Mouse (Mus musculus) heart, adult 2 months (tissue): Measurements from ENCODE around the gene Gm13030. TPM values are rescaled to one million over a fixed set of nuclear protein-coding genes. Genes with fewer than 3 reads are reported as not detected.
"Not testable (repeated sequence)": the region's sequence is repeated elsewhere in the genome, so short reads cannot be mapped to it uniquely, and the experiment has no call there.

Source experiments
- DNase-seq, 2 experiments: peaks; one replicate each; pipeline ENCODE4 v3.0.0; 2021
- H3K27ac ChIP-seq: fragments of 200-600 bp; 2 replicates; pipeline ENCODE4 v1.8.1; 2022
- H3K27me3 ChIP-seq: fragments of 200-500 bp; 2 replicates; pipeline ENCODE4 v1.6.1; 2012; ENCODE audit warnings: mild to moderate bottlenecking, low read length, inconsistent platforms, mixed read lengths; ENCODE audit not compliant: control insufficient read depth, insufficient read depth
- H3K36me3 ChIP-seq: fragments of 200-500 bp; 2 replicates; pipeline ENCODE4 v1.6.1; 2012; ENCODE audit warnings: low read length, inconsistent platforms; ENCODE audit not compliant: control insufficient read depth, insufficient read depth
- H3K4me1 ChIP-seq: fragments of 200-500 bp; 2 replicates; pipeline ENCODE4 v1.6.1; 2011; ENCODE audit warnings: low read length; ENCODE audit not compliant: control insufficient read depth, insufficient read depth
- H3K4me3 ChIP-seq: fragments of 200-600 bp; 2 replicates; pipeline ENCODE4 v1.8.1; 2022
- H3K79me2 ChIP-seq: fragments of 200-500 bp; replicated peaks from 2 replicates; pipeline ENCODE4 v1.6.1; 2012; ENCODE audit warnings: mild to moderate bottlenecking, inconsistent platforms, low read length, moderate library complexity, mixed read lengths; ENCODE audit not compliant: control insufficient read depth, insufficient read depth
- H3K9ac ChIP-seq: fragments of 200-500 bp; 2 replicates; pipeline ENCODE4 v1.6.1; 2012; ENCODE audit warnings: low read depth, mild to moderate bottlenecking, control low read depth, inconsistent platforms, low read length, mixed read lengths
- CTCF ChIP-seq: fragments of 200-600 bp; IDR thresholded peaks from 2 replicates; pipeline ENCODE4 v1.8.1; 2022; ENCODE audit warnings: antibody characterized with exemption, mild to moderate bottlenecking, moderate library complexity
- EP300 ChIP-seq: fragments of 200-500 bp; IDR thresholded peaks from 2 replicates; pipeline ENCODE4 v1.6.1; 2011; ENCODE audit warnings: low read depth, low read length, control low read depth; ENCODE audit not compliant: insufficient read depth
- POLR2A ChIP-seq: fragments of 200-500 bp; IDR thresholded peaks from 2 replicates; pipeline ENCODE4 v1.6.1; 2011; ENCODE audit warnings: mild to moderate bottlenecking, low read depth, low read length, control low read depth; ENCODE audit not compliant: insufficient read depth
- WGBS: fragments of 180-500 bp; shearing (Covaris S2); methylation state at CpG from one replicate; pipeline ENCODE4 v1.1.7; 2018; 5-methylcytosine and 5-hydroxymethylcytosine counted together
- intact Hi-C: fragments of 180-260 bp; cut with DNase I; formaldehyde crosslinking; loops from one replicate; pipeline ENCODE4 v1.15.1; 2025
- polyA plus RNA-seq: library from polyadenylated mRNA; depleted of rRNA; stranded (reverse); fragments of >200 nt; gene quantifications from 2 replicates; pipeline ENCODE4 v1.2.3, GENCODE M21; 2012
- total RNA-seq, 2 experiments: library from RNA; stranded (reverse); gene quantifications; 2 replicates each; pipeline ENCODE4 v1.2.3; 2021

Gm13030 gene
- total and polyA plus RNA-seq, 3 experiments, result not detected

GRCm38 (mm10) chr4:138905624-138906337 lies 32.0 kb upstream of the Gm13030 start:
- Histone ChIP-seq H3K4me3 (no peak overlapping the region), H3K4me1 (no peaks in the 10 kb centered on the region), H3K27me3 (no peaks in the 10 kb centered on the region), H3K9ac (no peak overlapping the region), H3K27ac (no peak overlapping the region), H3K79me2 (peaks cover 4% of the 10 kb centered on the region; the same call in 1 of the 2 replicates), H3K36me3 (no peaks in the 10 kb centered on the region)
- no peak for DNase-seq
- intact Hi-C loops, result no loop called here
- 94% methylated on average over 18 of the region's 18 CpGs for WGBS
- TF ChIP-seq EP300 (no peak), POLR2A (no peak), CTCF (no peak)

GRCm38 (mm10) chr4:138899361-138899760 lies 25.6 kb upstream of the Gm13030 start:
- 59% methylated on average over 7 of the region's 7 CpGs for WGBS
- Histone ChIP-seq H3K4me3 (no peak overlapping the region), H3K4me1 (no peaks in the 10 kb centered on the region), H3K27me3 (no peaks in the 10 kb centered on the region), H3K27ac (no peak overlapping the region), H3K9ac (no peak overlapping the region), H3K79me2 (no peaks in the 10 kb centered on the region), H3K36me3 (no peaks in the 10 kb centered on the region)
- no peak for DNase-seq
- TF ChIP-seq POLR2A (no peak), CTCF (no peak)
- intact Hi-C loops, result no loop called here

- DNase-seq, H3K27me3 ChIP-seq, intact Hi-C loops, H3K27ac ChIP-seq, H3K36me3 ChIP-seq, H3K79me2 ChIP-seq, H3K4me1 ChIP-seq, H3K4me3 ChIP-seq, H3K9ac ChIP-seq: not testable (repeated sequence)
- WGBS, result 90% methylated on average over 11 of the region's 11 CpGs
Observed at GRCm38 (mm10) chr4:138893789-138894188, 20.0 kb upstream of the Gm13030 start.

- Histone ChIP-seq H3K9ac (no peak overlapping the region), H3K27me3 (no peaks in the 10 kb centered on the region), H3K4me1 (no peaks in the 10 kb centered on the region), H3K4me3 (no peak overlapping the region), H3K27ac (no peak overlapping the region), H3K36me3 (no peaks in the 10 kb centered on the region), H3K79me2 (no peaks in the 10 kb centered on the region)
- no peak for DNase-seq
- TF ChIP-seq POLR2A (no peak), EP300 (no peak), CTCF (no peak)
- intact Hi-C loops, result no loop called here
- WGBS, result 83% methylated on average over 6 of the region's 6 CpGs
Observed at GRCm38 (mm10) chr4:138892655-138893054, 18.9 kb upstream of the Gm13030 start.

GRCm38 (mm10) chr4:138889635-138890034 lies 15.9 kb upstream of the Gm13030 start:
- Histone ChIP-seq H3K27me3 (no peaks in the 10 kb centered on the region), H3K9ac (no peak overlapping the region), H3K27ac (no peak overlapping the region), H3K4me3 (no peak overlapping the region), H3K79me2 (no peaks in the 10 kb centered on the region), H3K36me3 (no peaks in the 10 kb centered on the region), H3K4me1 (no peaks in the 10 kb centered on the region)
- TF ChIP-seq CTCF, result no peak
- TF ChIP-seq POLR2A, result no peak
- TF ChIP-seq EP300, result no peak
- intact Hi-C loops, result no loop called here
- peak; percentile 31 to 35 for DNase-seq
- WGBS, result 55% methylated on average over 8 of the region's 8 CpGs

GRCm38 (mm10) chr4:138889165-138889564 lies 15.4 kb upstream of the Gm13030 start:
- TF ChIP-seq POLR2A (no peak), EP300 (no peak)
- Histone ChIP-seq H3K27me3 (no peaks in the 10 kb centered on the region), H3K4me1 (no peaks in the 10 kb centered on the region), H3K27ac (no peak overlapping the region), H3K9ac (no peak overlapping the region), H3K4me3 (no peak overlapping the region), H3K79me2 (no peaks in the 10 kb centered on the region), H3K36me3 (no peaks in the 10 kb centered on the region)
- WGBS, result 69% methylated on average over 7 of the region's 7 CpGs
- intact Hi-C loops, result no loop called here
- no peak for DNase-seq
